ENCODE assay signal across 11 mouse cellular contexts in the genomic region with DNA sequence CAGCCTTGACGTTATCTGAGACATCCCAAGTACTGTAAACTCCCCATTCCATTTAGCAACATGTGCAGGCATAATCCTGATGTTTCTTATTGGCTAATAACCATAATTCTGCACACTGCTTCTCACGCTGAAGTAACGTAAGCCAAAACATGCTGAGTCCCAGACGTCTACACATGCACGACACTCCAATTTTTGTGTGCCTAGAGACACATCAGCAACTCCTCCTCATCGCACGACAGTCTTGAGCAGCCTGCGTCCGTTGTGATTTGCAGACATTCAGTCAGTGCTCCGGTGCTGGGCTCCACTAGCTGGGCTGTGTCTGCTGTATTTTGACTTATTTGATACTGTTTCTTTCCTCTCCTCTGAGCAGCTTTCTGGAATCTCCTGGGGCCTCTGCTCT.
DNase-seq lines count a peak whose midpoint lies in the region; ATAC-seq and TF ChIP-seq lines count a peak whose summit lies in the region.
"Had no signal": no experiment of that assay in that cellular context is flagged by ENCODE, and none has a peak within 500 bp of the region (broad histone marks: within the 10 kb centered on the region; RNA-seq: fewer than 3 reads in every experiment).

No protein-coding gene starts in this region.

- no peaks in the 10 kb centered on the region for H3K27me3 ChIP-seq in heart, embryonic 13.5 days (replicated peaks)
- no peaks in the 10 kb centered on the region for H3K27me3 ChIP-seq in heart, adult 2 months (ENCODE audit: control insufficient read depth, insufficient read depth, low read length)
- no peaks in the 10 kb centered on the region for H3K27me3 ChIP-seq in lung, embryonic 16.5 days (ENCODE audit: control insufficient read depth, insufficient read depth, low read depth, low read length)
- H3K27me3 ChIP-seq in embryonic facial prominence, embryonic 13.5 days: no peaks in the 10 kb centered on the region; the same call in 1 of the 2 replicates
- H3K27me3 ChIP-seq in testis, adult 2 months (ENCODE audit: control insufficient read depth, insufficient read depth, low read length): no peaks in the 10 kb centered on the region
- no peaks in the 10 kb centered on the region for H3K27me3 ChIP-seq in forebrain, embryonic 10.5 days (ENCODE audit: poor library complexity, severe bottlenecking)

- 54% methylated on average over 10 of the region's 10 CpGs for WGBS in heart, embryonic 13.5 days
- WGBS in heart, adult 2 months: 58% methylated on average over 10 of the region's 10 CpGs
- 35% methylated on average over 10 of the region's 10 CpGs for WGBS in lung, embryonic 16.5 days
- 55% methylated on average over 10 of the region's 10 CpGs for WGBS in lung, adult 2 months
- WGBS in embryonic facial prominence, embryonic 13.5 days: 44% methylated on average over 10 of the region's 10 CpGs
- WGBS in forebrain, embryonic 10.5 days: 92% methylated on average over 10 of the region's 10 CpGs

- H3K4me3 ChIP-seq in heart, embryonic 13.5 days: no peak overlapping the region
- no peak overlapping the region for H3K4me3 ChIP-seq in heart, adult 2 months
- H3K4me3 ChIP-seq in lung, embryonic 16.5 days (ENCODE audit: low read length): no peak overlapping the region
- no peak overlapping the region for H3K4me3 ChIP-seq in lung, adult 2 months (replicated peaks; ENCODE audit: extremely low read depth, low read depth, low read length)
- H3K4me3 ChIP-seq in embryonic facial prominence, embryonic 13.5 days: no peak overlapping the region
- no peak overlapping the region for H3K4me3 ChIP-seq in testis, adult 2 months (ENCODE audit: control insufficient read depth, low read depth, low read length)
- no peak overlapping the region for H3K4me3 ChIP-seq in forebrain, embryonic 10.5 days
- H3K4me3 ChIP-seq: limb, embryonic 12.5 days had no signal

- H3K4me2 ChIP-seq in heart, embryonic 13.5 days: peak overlapping the region; percentile 55
- H3K4me2 ChIP-seq in lung, embryonic 16.5 days (ENCODE audit: low read depth, low read length): peak overlapping the region; percentile 2; the same call in 1 of the 2 replicates
- H3K4me2 ChIP-seq in embryonic facial prominence, embryonic 13.5 days: peak overlapping the region; percentile 27
- H3K4me2 ChIP-seq: limb, embryonic 12.5 days had no signal

- DNase-seq in heart, adult 2 months: no peak
- DNase-seq in lung, adult 2 months: no peak
- DNase-seq in forebrain, embryonic 10.5 days (ENCODE audit: extremely low spot score, low spot score): no peak
- DNase-seq: gastrocnemius, postnatal 36 days; layer of hippocampus, postnatal 36 days had no signal

- no peak for TF ChIP-seq EP300 in heart, adult 2 months (IDR thresholded peaks at IDR 0.05; ENCODE audit: insufficient read depth, low read depth, low read length)

- no peaks in the 10 kb centered on the region for H3K79me2 ChIP-seq in heart, adult 2 months (replicated peaks; ENCODE audit: control insufficient read depth, insufficient read depth, low read length)

- intact Hi-C loops in heart, adult 2 months (cut with DNase I): no loop called here

- no peak overlapping the region for H3K9ac ChIP-seq in heart, embryonic 13.5 days
- no peak overlapping the region for H3K9ac ChIP-seq in heart, adult 2 months (ENCODE audit: low read depth, low read length)
- H3K9ac ChIP-seq in lung, embryonic 16.5 days (ENCODE audit: low read length): no peak overlapping the region
- no peak overlapping the region for H3K9ac ChIP-seq in embryonic facial prominence, embryonic 13.5 days
- H3K9ac ChIP-seq: limb, embryonic 12.5 days; liver, postnatal 0 days had no signal

- ATAC-seq in heart, embryonic 13.5 days (ENCODE audit: extremely low read depth, insufficient number of reproducible peaks, low FRiP score, low TSS enrichment): no peak
- ATAC-seq in lung, embryonic 16.5 days (ENCODE audit: low read depth): peak; percentile 51
- no peak for ATAC-seq in embryonic facial prominence, embryonic 13.5 days (ENCODE audit: insufficient number of reproducible peaks, insufficient read depth, low FRiP score, low TSS enrichment, low read depth)

- peaks cover 12% of the 10 kb centered on the region for H3K4me1 ChIP-seq in heart, embryonic 13.5 days
- H3K4me1 ChIP-seq in heart, adult 2 months (ENCODE audit: control insufficient read depth, insufficient read depth, low read length): peaks cover 2% of the 10 kb centered on the region; the same call in 1 of the 2 replicates
- H3K4me1 ChIP-seq in lung, embryonic 16.5 days (replicated peaks; ENCODE audit: control insufficient read depth, insufficient read depth, low read length): peaks cover 5% of the 10 kb centered on the region; the same call in 1 of the 2 replicates
- no peaks in the 10 kb centered on the region for H3K4me1 ChIP-seq in lung, adult 2 months (ENCODE audit: control insufficient read depth, insufficient read depth, low read length)
- H3K4me1 ChIP-seq in embryonic facial prominence, embryonic 13.5 days: peaks cover 5% of the 10 kb centered on the region
- H3K4me1 ChIP-seq in testis, adult 2 months (ENCODE audit: control insufficient read depth, insufficient read depth, low read length): no peaks in the 10 kb centered on the region; the same call in 1 of the 2 replicates
- 0 out of 2 replicates have a peak, but pooled peaks cover 4% of the 10 kb centered on the region for H3K4me1 ChIP-seq in forebrain, embryonic 10.5 days
- H3K4me1 ChIP-seq: limb, embryonic 12.5 days had no signal

- H3K27ac ChIP-seq in heart, embryonic 13.5 days (replicated peaks): no peak overlapping the region
- no peak overlapping the region for H3K27ac ChIP-seq in heart, adult 2 months
- no peak overlapping the region for H3K27ac ChIP-seq in lung, embryonic 16.5 days (ENCODE audit: low read length)
- no peak overlapping the region for H3K27ac ChIP-seq in embryonic facial prominence, embryonic 13.5 days
- H3K27ac ChIP-seq in testis, adult 2 months (ENCODE audit: control insufficient read depth, insufficient read depth, low read depth, low read length): peak overlapping the region; percentile 32; the same call in 1 of the 2 replicates
- H3K27ac ChIP-seq in forebrain, embryonic 10.5 days: no peak overlapping the region
- H3K27ac ChIP-seq: limb, embryonic 12.5 days had no signal

- no peak for TF ChIP-seq POLR2A in heart, adult 2 months (IDR thresholded peaks at IDR 0.05; ENCODE audit: insufficient read depth, low read depth, low read length)
- no peak for TF ChIP-seq POLR2A in lung, adult 2 months (IDR thresholded peaks at IDR 0.05; ENCODE audit: borderline replicate concordance, extremely low read depth, low read depth, low read length)
- 0 out of 2 replicates have a peak, but pooled peaks have one; percentile 33 for TF ChIP-seq POLR2A in testis, adult 2 months (IDR thresholded peaks at IDR 0.05; ENCODE audit: control insufficient read depth, low read depth, low read length)

- TF ChIP-seq CTCF in heart, adult 2 months (IDR thresholded peaks at IDR 0.05): no peak
- no peak for TF ChIP-seq CTCF in lung, adult 2 months (IDR thresholded peaks at IDR 0.05; ENCODE audit: insufficient read depth, low read length)
- no peak for TF ChIP-seq CTCF in testis, adult 2 months (IDR thresholded peaks at IDR 0.05; ENCODE audit: control insufficient read depth, insufficient read depth, insufficient replicate concordance, low read depth, low read length)

- H3K36me3 ChIP-seq in heart, embryonic 13.5 days: no peaks in the 10 kb centered on the region
- H3K36me3 ChIP-seq in heart, adult 2 months (ENCODE audit: control insufficient read depth, insufficient read depth, low read length): no peaks in the 10 kb centered on the region
- H3K36me3 ChIP-seq in lung, embryonic 16.5 days (ENCODE audit: control insufficient read depth, insufficient read depth, low read length): no peaks in the 10 kb centered on the region
- H3K36me3 ChIP-seq in embryonic facial prominence, embryonic 13.5 days: no peaks in the 10 kb centered on the region
- H3K36me3 ChIP-seq in testis, adult 2 months (ENCODE audit: control insufficient read depth, insufficient read depth, low read length): no peaks in the 10 kb centered on the region
- H3K36me3 ChIP-seq in forebrain, embryonic 10.5 days (replicated peaks): no peaks in the 10 kb centered on the region
- H3K36me3 ChIP-seq: limb, embryonic 12.5 days had no signal

- no peaks in the 10 kb centered on the region for H3K9me3 ChIP-seq in heart, embryonic 13.5 days
- no peaks in the 10 kb centered on the region for H3K9me3 ChIP-seq in lung, embryonic 16.5 days (ENCODE audit: control insufficient read depth, low read length)
- no peaks in the 10 kb centered on the region for H3K9me3 ChIP-seq in embryonic facial prominence, embryonic 13.5 days
- H3K9me3 ChIP-seq in forebrain, embryonic 10.5 days: no peaks in the 10 kb centered on the region
- H3K9me3 ChIP-seq: limb, embryonic 12.5 days had no signal

Comparison
In these comparisons a context has a peak if more than half of its experiments do, and no peak if none do; other contexts are left out.
1. H3K4me2 ChIP-seq: peak in every context shown above with its lines; median percentile 55 in heart, embryonic 13.5 days; 27 in embryonic facial prominence, embryonic 13.5 days; 2 in lung, embryonic 16.5 days.